Mouse (Mus musculus) hindbrain, embryonic 14.5 days (tissue): ENCODE data around the gene Hist1h4d. TPM values are rescaled to one million over a fixed set of nuclear protein-coding genes. Genes with fewer than 3 reads are reported as not detected.
A peak's percentile ranks its signal among the peaks of the same experiment; 100 is the strongest.
"Not testable (repeated sequence)": the region's sequence is repeated elsewhere in the genome, so short reads cannot be mapped to it uniquely, and the experiment has no call there.

Experiments used
- ATAC-seq: fragments of 200-750 bp; cut with Nextera tagmentation; 2 replicates; pipeline ENCODE4 v1.8.0; 2017; ENCODE audit warnings: moderate number of reproducible peaks, mild to moderate bottlenecking, moderate TSS enrichment, moderate library complexity; ENCODE audit not compliant: low FRiP score
- DNase-seq: peaks from one replicate; pipeline ENCODE4 v3.0.0-alpha.2; 2015; ENCODE audit warnings: low spot score
- H3K27ac ChIP-seq: fragments of 300-500 bp; sonication (generic); 2 replicates; pipeline ENCODE4 v1.5.1; 2014; ENCODE audit warnings: mild to moderate bottlenecking, moderate library complexity
- H3K27me3 ChIP-seq: fragments of 300-500 bp; sonication (generic); 2 replicates; pipeline ENCODE4 v1.6.1; 2014; ENCODE audit warnings: mild to moderate bottlenecking, low read length, mixed read lengths; ENCODE audit not compliant: control insufficient read depth, insufficient read depth
- H3K36me3 ChIP-seq: fragments of 300-500 bp; sonication (generic); replicated peaks from 2 replicates; pipeline ENCODE4 v1.6.1; 2014; ENCODE audit not compliant: control insufficient read depth, insufficient read depth
- H3K4me1 ChIP-seq: fragments of 300-500 bp; sonication (generic); replicated peaks from 2 replicates; pipeline ENCODE4 v1.6.1; 2014; ENCODE audit warnings: antibody characterized with exemption, low read length, mixed read lengths; ENCODE audit not compliant: control insufficient read depth, insufficient read depth
- H3K4me2 ChIP-seq: fragments of 300-500 bp; sonication (generic); replicated peaks from 2 replicates; pipeline ENCODE4 v1.6.1; 2014; ENCODE audit warnings: mild to moderate bottlenecking, moderate library complexity
- H3K4me3 ChIP-seq: fragments of 300-500 bp; sonication (generic); replicated peaks from 2 replicates; pipeline ENCODE4 v1.5.1; 2014; ENCODE audit warnings: mild to moderate bottlenecking, low read length
- H3K9ac ChIP-seq: fragments of 300-500 bp; sonication (generic); 2 replicates; pipeline ENCODE4 v1.6.1; 2014
- H3K9me3 ChIP-seq: fragments of 300-500 bp; sonication (generic); 2 replicates; pipeline ENCODE4 v1.6.1; 2016; ENCODE audit warnings: low read length; ENCODE audit not compliant: control insufficient read depth
- WGBS: fragments of 180-500 bp; shearing (Covaris S2); extraction: QIAGEN DNeasy Blood & Tissue Kit; methylation state at CpG from one replicate; pipeline ENCODE4 v1.1.7; 2014; 5-methylcytosine and 5-hydroxymethylcytosine counted together
- polyA plus RNA-seq: library from polyadenylated mRNA; unstranded; fragments of >200 nt; fragmentation: Nextera tagmentation; extraction: Ambion mirVana; gene quantifications from 2 replicates; pipeline ENCODE4 v1.2.1, GENCODE M21; 2014

Hist1h4d gene
- polyA plus RNA-seq, 1 experiment from 2014 or later, result 37.2 TPM

- H3K9me3 ChIP-seq, H3K27ac ChIP-seq, H3K4me1 ChIP-seq, DNase-seq, H3K9ac ChIP-seq, H3K4me3 ChIP-seq, H3K4me2 ChIP-seq, H3K27me3 ChIP-seq, H3K36me3 ChIP-seq, ATAC-seq: not testable (repeated sequence)
- WGBS, result 92% methylated on average over 7 of the region's 7 CpGs
Measured at GRCm38 (mm10) chr13:23591886-23592285, 10.5 kb downstream of the Hist1h4d start.

- no peaks in the 10 kb centered on the region for H3K4me1 ChIP-seq
- H3K27ac ChIP-seq, result no peak overlapping the region
- ATAC-seq, result no peak
- WGBS, result 83% methylated on average over 7 of the region's 7 CpGs
- no peak overlapping the region for H3K4me3 ChIP-seq
- DNase-seq, result no peak
- no peaks in the 10 kb centered on the region for H3K9me3 ChIP-seq
- H3K27me3 ChIP-seq, result no peaks in the 10 kb centered on the region
- H3K4me2 ChIP-seq, result no peak overlapping the region
- no peak overlapping the region for H3K9ac ChIP-seq
- H3K36me3 ChIP-seq, result no peaks in the 10 kb centered on the region
Measured at GRCm38 (mm10) chr13:23592614-23593013, 11.2 kb downstream of the Hist1h4d start.

- ATAC-seq (no peak), DNase-seq (no peak)
- H3K27ac ChIP-seq, result no peak overlapping the region
- no peak overlapping the region for H3K4me2 ChIP-seq
- WGBS, result 90% methylated on average over 5 of the region's 5 CpGs
- H3K9ac ChIP-seq, result no peak overlapping the region
- H3K27me3 ChIP-seq, result no peaks in the 10 kb centered on the region
- no peak overlapping the region for H3K4me3 ChIP-seq
- no peaks in the 10 kb centered on the region for H3K9me3 ChIP-seq
- H3K4me1 ChIP-seq, result no peaks in the 10 kb centered on the region
- no peaks in the 10 kb centered on the region for H3K36me3 ChIP-seq
Measured at GRCm38 (mm10) chr13:23593051-23593770, 11.8 kb downstream of the Hist1h4d start.

GRCm38 (mm10) chr13:23595185-23595584, 13.8 kb downstream of the Hist1h4d start:
- H3K9me3 ChIP-seq, result no peaks in the 10 kb centered on the region
- no peaks in the 10 kb centered on the region for H3K4me1 ChIP-seq
- H3K4me2 ChIP-seq, result no peak overlapping the region
- ATAC-seq (no peak), DNase-seq (no peak)
- no peak overlapping the region for H3K4me3 ChIP-seq
- H3K9ac ChIP-seq, result no peak overlapping the region
- WGBS, result 79% methylated on average over 2 of the region's 2 CpGs
- H3K27ac ChIP-seq, result no peak overlapping the region
- H3K36me3 ChIP-seq, result no peaks in the 10 kb centered on the region
- H3K27me3 ChIP-seq, result no peaks in the 10 kb centered on the region

GRCm38 (mm10) chr13:23595622-23596372, 14.4 kb downstream of the Hist1h4d start:
- Histone ChIP-seq H3K4me1 (no peaks in the 10 kb centered on the region), H3K4me3 (no peak overlapping the region), H3K4me2 (no peak overlapping the region), H3K36me3 (no peaks in the 10 kb centered on the region), H3K27me3 (no peaks in the 10 kb centered on the region), H3K9me3 (no peaks in the 10 kb centered on the region), H3K9ac (no peak overlapping the region), H3K27ac (no peak overlapping the region)
- WGBS, result 87% methylated on average over 7 of the region's 7 CpGs
- DNase-seq, result no peak
- ATAC-seq, result no peak

- Histone ChIP-seq H3K36me3 (no peaks in the 10 kb centered on the region), H3K4me3 (no peak overlapping the region), H3K27me3 (no peaks in the 10 kb centered on the region), H3K9ac (no peak overlapping the region), H3K9me3 (no peaks in the 10 kb centered on the region), H3K4me1 (no peaks in the 10 kb centered on the region), H3K27ac (no peak overlapping the region), H3K4me2 (no peak overlapping the region)
- 8% methylated on average over 9 of the region's 9 CpGs for WGBS
- no peak for ATAC-seq
- peak; percentile 85 for DNase-seq
Measured at GRCm38 (mm10) chr13:23597957-23598356, 16.6 kb downstream of the Hist1h4d start.

- H3K9me3 ChIP-seq, result no peaks in the 10 kb centered on the region
Measured at GRCm38 (mm10) chr13:23603182-23603699, 21.8 kb downstream of the Hist1h4d start.

GRCm38 (mm10) chr13:23604452-23604851, 23.1 kb downstream of the Hist1h4d start:
- DNase-seq, result no peak
- Histone ChIP-seq H3K9me3 (no peaks in the 10 kb centered on the region), H3K4me1 (no peaks in the 10 kb centered on the region), H3K9ac (no peak overlapping the region), H3K27ac (no peak overlapping the region), H3K4me3 (no peak overlapping the region), H3K36me3 (no peaks in the 10 kb centered on the region), H3K4me2 (no peak overlapping the region), H3K27me3 (no peaks in the 10 kb centered on the region)
- 92% methylated on average over 3 of the region's 3 CpGs for WGBS
- ATAC-seq, result no peak

More at GRCm38 (mm10) chr13:23603182-23603699, 21.8 kb downstream of the Hist1h4d start:
- no peaks in the 10 kb centered on the region for H3K4me1 ChIP-seq
- DNase-seq (no peak), ATAC-seq (no peak)
- no peak overlapping the region for H3K4me2 ChIP-seq
- H3K9ac ChIP-seq, result no peak overlapping the region
- H3K27ac ChIP-seq, result no peak overlapping the region
- no peaks in the 10 kb centered on the region for H3K27me3 ChIP-seq
- WGBS, result 85% methylated on average over 7 of the region's 7 CpGs
- H3K4me3 ChIP-seq, result no peak overlapping the region
- H3K36me3 ChIP-seq, result no peaks in the 10 kb centered on the region

- ATAC-seq, result no peak
- 87% methylated on average over 3 of the region's 3 CpGs for WGBS
- no peak for DNase-seq
- Histone ChIP-seq H3K27ac (no peak overlapping the region), H3K9ac (no peak overlapping the region), H3K4me2 (no peak overlapping the region), H3K27me3 (no peaks in the 10 kb centered on the region), H3K36me3 (no peaks in the 10 kb centered on the region), H3K4me1 (no peaks in the 10 kb centered on the region), H3K9me3 (no peaks in the 10 kb centered on the region), H3K4me3 (no peak overlapping the region)
Measured at GRCm38 (mm10) chr13:23605052-23605451, 23.7 kb downstream of the Hist1h4d start.
